Mouse (Mus musculus) bone marrow, adult 2 months (tissue): ENCODE results near the gene Ttll8. TPM values are rescaled to one million over a fixed set of nuclear protein-coding genes. Genes with fewer than 3 reads are reported as not detected.

Source experiments
- H3K27ac ChIP-seq: fragments of 200-500 bp; 2 replicates; pipeline ENCODE4 v1.5.1; 2012; ENCODE audit warnings: low read depth, mild to moderate bottlenecking, control low read depth, inconsistent platforms, low read length; ENCODE audit not compliant: control insufficient read depth, poor library complexity, insufficient read depth
- H3K4me1 ChIP-seq: fragments of 200-500 bp; 2 replicates; pipeline ENCODE4 v1.6.1; 2011; ENCODE audit warnings: low read length; ENCODE audit not compliant: control insufficient read depth, insufficient read depth
- H3K4me3 ChIP-seq: fragments of 200-500 bp; replicated peaks from 2 replicates; pipeline ENCODE3; 2011; ENCODE audit warnings: mild to moderate bottlenecking, low read depth, low read length, control low read depth; ENCODE audit not compliant: control insufficient read depth
- CTCF ChIP-seq: fragments of 200-500 bp; IDR thresholded peaks from 2 replicates; pipeline ENCODE4 v1.5.1; 2011; ENCODE audit warnings: low read length, control low read depth; ENCODE audit not compliant: control insufficient read depth, insufficient read depth
- POLR2A ChIP-seq: fragments of 200-500 bp; IDR thresholded peaks from 2 replicates; pipeline ENCODE4 v1.6.1; 2011; ENCODE audit warnings: low read depth, mild to moderate bottlenecking, control low read depth, low read length, borderline replicate concordance; ENCODE audit not compliant: control insufficient read depth
- WGBS: fragments of 180-500 bp; shearing (Covaris S2); methylation state at CpG from one replicate; pipeline ENCODE4 v1.1.7; 2018; 5-methylcytosine and 5-hydroxymethylcytosine counted together
- polyA plus RNA-seq: library from polyadenylated mRNA; stranded (reverse); fragments of >200 nt; gene quantifications from 2 replicates; pipeline ENCODE4 v1.2.4, GENCODE M21; 2011; ENCODE audit warnings: low replicate concordance; ENCODE audit not compliant: missing spikeins, insufficient read depth, insufficient read length

Ttll8 gene
- not detected in 2 replicates for polyA plus RNA-seq

- Histone ChIP-seq H3K4me1 (no peaks in the 10 kb centered on the region), H3K4me3 (no peak within 1 kb of the TSS), H3K27ac (no peak within 1 kb of the TSS)
- 9% methylated on average over 53 of the region's 53 CpGs for WGBS
- TF ChIP-seq CTCF, result no peak
- no peak for TF ChIP-seq POLR2A
These were observed at the start of gene Ttll8 for GRCm38 (mm10) chr15:88954368-88955072. TSS of gene Ttll8 (minus strand) at chr15:88954418.

- TF ChIP-seq POLR2A, result no peak
- TF ChIP-seq CTCF, result no peak
These were observed 47.0 kb upstream of the Ttll8 start for GRCm38 (mm10) chr15:89001245-89001644.

GRCm38 (mm10) chr15:89000367-89000766 lies 46.1 kb upstream of the Ttll8 start:
- Histone ChIP-seq H3K4me1 (no peaks in the 10 kb centered on the region), H3K4me3 (no peak overlapping the region), H3K27ac (no peak overlapping the region)
- 66% methylated on average over 2 of the region's 2 CpGs for WGBS
- TF ChIP-seq CTCF, result no peak
- no peak for TF ChIP-seq POLR2A

More at GRCm38 (mm10) chr15:89001245-89001644, 47.0 kb upstream of the Ttll8 start:
- WGBS, result 61% methylated on average over 3 of the region's 3 CpGs
- no peaks in the 10 kb centered on the region for H3K4me1 ChIP-seq
- H3K27ac ChIP-seq, result no peak overlapping the region
- no peak overlapping the region for H3K4me3 ChIP-seq

GRCm38 (mm10) chr15:88999124-88999523 lies 44.9 kb upstream of the Ttll8 start:
- no peak overlapping the region for H3K27ac ChIP-seq
- TF ChIP-seq CTCF (no peak), POLR2A (no peak)
- no peaks in the 10 kb centered on the region; the same call in 1 of the 2 replicates for H3K4me1 ChIP-seq
- H3K4me3 ChIP-seq, result no peak overlapping the region
- WGBS, result 65% methylated on average over 2 of the region's 2 CpGs

GRCm38 (mm10) chr15:88998636-88999035 lies 44.4 kb upstream of the Ttll8 start:
- TF ChIP-seq POLR2A, result no peak

GRCm38 (mm10) chr15:88989236-88989635 lies 35.0 kb upstream of the Ttll8 start:
- H3K4me3 ChIP-seq, result no peak overlapping the region
- H3K27ac ChIP-seq, result no peak overlapping the region
- WGBS, result 3% methylated on average over 2 of the region's 2 CpGs
- TF ChIP-seq POLR2A (no peak), CTCF (no peak)
- no peaks in the 10 kb centered on the region for H3K4me1 ChIP-seq

More at GRCm38 (mm10) chr15:88998636-88999035, 44.4 kb upstream of the Ttll8 start:
- WGBS, result 67% methylated on average over 8 of the region's 8 CpGs
- Histone ChIP-seq H3K27ac (no peak overlapping the region), H3K4me3 (no peak overlapping the region), H3K4me1 (no peaks in the 10 kb centered on the region; the same call in 1 of the 2 replicates)

- TF ChIP-seq CTCF, result no peak
- no peak for TF ChIP-seq POLR2A
- no peak within 1 kb of the TSS for H3K27ac ChIP-seq
- WGBS, result 91% methylated on average over 31 of the region's 31 CpGs
- no peaks in the 10 kb centered on the region for H3K4me1 ChIP-seq
- H3K4me3 ChIP-seq, result no peak within 1 kb of the TSS
These were observed 28.4 kb upstream of the Ttll8 start, which contains the start of gene Mov10l1 for GRCm38 (mm10) chr15:88982534-88983079. TSS of gene Mov10l1 (plus strand) at chr15:88982909.

- H3K27ac ChIP-seq, result no peak overlapping the region
- no peaks in the 10 kb centered on the region for H3K4me1 ChIP-seq
- no peak overlapping the region for H3K4me3 ChIP-seq
- TF ChIP-seq POLR2A, result no peak
- TF ChIP-seq CTCF, result no peak
- 55% methylated on average over 3 of the region's 3 CpGs for WGBS
These were observed 24.9 kb upstream of the Ttll8 start for GRCm38 (mm10) chr15:88979138-88979446.
